Mouse (Mus musculus) thymus, postnatal 4 days (tissue): Measurements from ENCODE around the gene Gm27021.

Source experiments
- DNase-seq: peaks from one replicate; pipeline ENCODE4 v3.0.0; 2021

The Gm27021 gene

GRCm38 (mm10) chr8:120685097-120685496 lies 17.2 kb upstream of the Gm27021 start:
- DNase-seq: no peak

DNA sequence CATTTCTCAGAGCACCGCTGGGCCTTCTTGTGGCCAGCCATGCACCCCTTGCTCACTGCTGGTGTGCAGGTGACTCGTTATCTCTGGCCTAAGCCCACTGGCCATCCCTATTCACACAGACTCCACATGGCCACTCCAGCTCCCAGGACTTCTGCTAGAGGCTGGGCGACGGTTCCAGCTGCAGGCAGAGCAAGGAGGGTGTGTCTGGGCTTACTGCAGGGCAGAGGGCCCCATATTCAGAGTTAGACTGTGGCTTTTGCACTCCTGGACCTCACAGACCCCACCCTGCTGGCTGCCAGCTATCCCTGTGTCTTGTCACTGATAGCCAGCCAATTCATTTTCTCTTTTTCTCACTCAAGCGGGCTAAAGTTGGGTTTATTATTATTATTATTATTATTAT lies 16.2 kb upstream of the Gm27021 start:
- no peak for DNase-seq

DNA sequence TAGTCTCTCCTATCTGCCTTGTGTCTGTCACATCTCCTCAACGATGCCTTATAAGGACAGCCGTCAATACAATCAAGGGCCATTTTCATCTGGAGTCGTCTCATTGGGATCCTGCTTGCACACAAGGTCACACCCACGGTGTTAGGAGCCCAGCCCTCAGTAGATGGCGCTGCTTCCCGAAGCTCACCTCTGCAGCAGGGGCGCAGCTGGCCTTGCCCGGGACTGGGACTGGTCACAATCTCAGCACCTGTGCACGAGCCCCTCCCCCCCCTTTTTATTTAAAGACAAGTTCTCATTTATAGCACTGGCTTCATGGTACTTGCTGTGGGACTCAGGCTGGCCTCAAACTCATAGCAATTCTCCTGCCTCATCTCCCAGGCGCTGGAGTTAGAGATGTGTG lies 15.7 kb upstream of the Gm27021 start:
- DNase-seq: peak; percentile 90

DNA sequence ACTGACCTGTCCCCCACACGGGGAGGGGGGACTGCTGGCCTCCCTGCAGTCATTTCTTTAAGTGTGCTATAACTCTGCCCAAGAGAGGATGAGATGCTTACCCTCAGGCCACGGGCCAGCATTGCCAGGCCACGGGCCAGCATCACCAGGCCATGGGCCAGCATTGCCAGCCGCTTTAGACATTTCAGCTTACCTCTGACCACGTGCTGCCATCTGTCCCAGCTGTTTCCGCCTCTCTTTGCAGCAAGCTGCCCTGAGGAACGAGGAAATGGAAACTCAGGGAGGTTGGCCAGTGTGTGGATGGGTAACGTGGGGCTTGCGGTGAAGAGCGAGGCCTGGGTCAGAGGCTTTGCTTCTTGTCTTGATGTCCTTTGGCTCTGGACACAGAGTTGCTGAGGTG lies 13.2 kb upstream of the Gm27021 start:
- no peak for DNase-seq

DNA sequence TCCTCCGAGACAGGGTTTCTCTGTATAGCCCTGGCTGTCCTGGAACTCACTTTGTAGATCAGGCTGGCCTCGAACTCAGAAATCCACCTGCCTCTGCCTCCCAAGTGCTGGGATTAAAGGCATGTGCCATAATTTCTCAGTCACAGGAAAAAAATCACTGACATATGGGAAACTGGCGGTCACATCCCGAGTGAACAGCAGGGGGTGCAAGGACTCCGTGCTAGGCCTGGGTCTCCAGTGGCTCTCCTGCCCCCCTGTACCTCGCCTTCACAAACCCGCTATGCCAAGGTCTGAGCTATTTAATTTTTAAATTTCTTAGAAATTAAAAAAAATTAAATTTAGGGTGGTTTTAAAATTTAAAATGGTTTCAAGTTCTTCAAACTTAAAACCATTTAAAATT lies 12.5 kb upstream of the Gm27021 start:
- DNase-seq: peak; percentile 84

DNA sequence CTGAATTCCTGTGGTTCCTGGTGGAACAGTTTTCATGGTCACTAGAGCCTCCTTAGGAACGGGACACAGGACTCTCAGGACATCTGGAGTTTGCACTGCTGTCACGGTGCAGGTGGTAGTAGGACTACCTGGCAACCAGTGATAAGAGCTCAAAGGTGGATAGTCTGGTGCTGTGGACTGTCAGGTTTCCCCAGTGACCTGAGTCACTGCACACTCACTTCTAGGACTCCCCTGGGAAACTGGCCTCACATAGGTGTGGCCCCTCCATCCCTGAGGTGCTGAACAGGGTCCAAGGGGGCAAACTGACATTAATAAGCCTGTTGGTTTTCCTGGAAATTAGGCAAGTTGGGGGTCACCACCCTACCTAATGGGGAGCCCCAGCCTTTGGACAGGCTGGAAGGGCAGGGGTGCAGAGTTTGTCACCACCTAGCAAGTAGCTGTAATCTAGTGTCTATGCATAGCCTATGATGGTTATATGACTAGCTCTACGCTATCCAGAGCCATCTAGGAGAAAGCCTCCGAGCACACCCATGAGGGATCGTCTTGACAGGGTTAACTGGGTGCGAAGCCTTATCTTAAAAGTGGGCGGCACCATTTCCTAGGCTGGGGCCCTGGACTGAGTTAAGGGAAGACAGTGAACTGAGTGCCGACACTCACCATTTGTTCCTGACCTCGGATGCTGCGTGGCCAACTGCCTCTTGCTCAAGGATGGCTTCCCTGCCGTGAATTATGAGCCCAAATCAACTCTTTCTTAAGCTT lies 11.9 kb upstream of the Gm27021 start:
- DNase-seq: no peak

DNA sequence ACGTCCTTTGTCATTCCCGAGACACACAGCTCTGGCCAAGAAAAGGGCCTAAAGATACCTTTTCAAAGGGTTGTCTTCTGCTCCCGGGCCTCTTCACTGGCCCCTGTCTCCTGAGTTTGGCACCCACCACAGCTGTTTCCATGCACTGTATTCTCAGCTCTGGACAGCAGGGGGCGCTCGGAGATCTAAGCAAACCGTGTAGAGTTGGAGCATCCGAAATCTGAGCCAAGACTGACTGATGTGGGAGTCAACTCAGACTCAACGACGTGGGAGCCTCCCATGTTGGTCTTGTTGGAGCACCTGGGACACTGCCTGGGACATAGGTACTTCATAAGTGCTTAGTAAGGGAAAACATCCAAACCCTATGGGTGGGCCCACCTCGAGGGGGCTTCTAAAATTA lies 10.6 kb upstream of the Gm27021 start:
- peak; percentile 93 for DNase-seq

DNA sequence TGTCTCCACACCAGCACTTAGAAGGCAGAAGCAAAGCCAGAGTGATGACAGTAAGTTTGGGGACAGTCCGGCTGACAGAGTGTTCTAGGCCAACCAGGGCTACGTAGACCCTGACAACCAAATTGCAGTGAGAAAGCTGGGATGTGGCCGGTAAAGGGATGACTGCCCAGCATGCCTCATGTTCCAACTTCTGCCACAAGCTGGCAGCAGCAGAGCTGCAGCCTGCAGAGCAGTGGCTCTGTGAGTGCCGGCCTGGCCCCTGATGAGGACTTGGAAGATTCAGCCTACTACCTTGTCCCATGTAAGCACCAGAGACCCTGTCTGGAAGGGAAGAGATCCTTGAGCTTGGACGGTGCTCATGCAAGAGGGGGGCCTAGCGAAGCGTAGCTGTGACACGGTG lies 7.8 kb upstream of the Gm27021 start:
- no peak for DNase-seq

DNA sequence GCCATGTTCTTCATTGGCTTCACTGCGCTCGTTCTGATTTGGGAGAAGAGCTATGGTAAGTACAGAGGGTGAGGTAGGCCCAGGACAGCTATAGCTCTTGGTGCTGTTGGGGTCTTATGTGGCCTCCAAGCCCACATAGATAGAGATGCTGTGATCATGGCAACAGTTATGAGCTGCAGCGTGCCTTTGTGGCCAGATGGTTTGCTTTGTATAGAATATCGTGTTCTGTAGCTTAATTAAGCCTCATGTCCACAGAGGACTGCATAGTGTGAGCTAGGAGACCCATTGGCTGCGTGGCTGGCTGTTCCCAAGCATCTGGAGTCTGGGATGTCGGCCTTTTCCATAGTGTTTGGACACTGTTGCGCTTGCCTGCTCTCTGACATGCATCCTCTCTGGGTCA lies 5.4 kb upstream of the Gm27021 start:
- DNase-seq: no peak

DNA sequence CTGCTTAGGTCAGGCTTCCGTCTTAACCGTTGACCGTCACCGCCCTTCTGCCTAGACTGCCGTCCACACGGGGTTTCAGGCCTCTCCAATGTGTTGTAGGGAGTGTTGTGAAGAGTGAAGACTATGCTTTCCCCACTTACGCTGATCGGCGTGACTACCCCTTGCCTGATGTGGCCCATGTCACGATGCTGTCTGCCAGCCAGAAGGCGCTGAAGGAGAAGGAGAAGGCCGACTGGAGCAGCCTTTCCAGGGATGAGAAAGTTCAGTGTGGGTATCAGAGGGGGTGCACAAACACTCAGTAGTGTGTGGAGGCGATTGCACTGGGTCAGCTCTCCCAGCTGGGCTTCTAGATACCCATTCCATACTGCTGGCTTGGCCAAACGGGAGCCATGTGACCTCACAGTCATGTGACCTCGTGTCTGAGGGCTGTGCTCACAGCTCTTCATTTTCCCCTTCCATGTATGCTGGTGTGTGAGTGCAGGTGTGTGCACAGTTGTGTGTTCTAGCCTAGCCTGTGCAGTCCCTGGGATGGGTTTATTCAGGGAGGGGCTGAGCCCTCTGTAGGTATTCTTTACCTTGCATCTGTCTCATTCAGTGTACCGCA lies 4.8 kb upstream of the Gm27021 start:
- no peak for DNase-seq

DNA sequence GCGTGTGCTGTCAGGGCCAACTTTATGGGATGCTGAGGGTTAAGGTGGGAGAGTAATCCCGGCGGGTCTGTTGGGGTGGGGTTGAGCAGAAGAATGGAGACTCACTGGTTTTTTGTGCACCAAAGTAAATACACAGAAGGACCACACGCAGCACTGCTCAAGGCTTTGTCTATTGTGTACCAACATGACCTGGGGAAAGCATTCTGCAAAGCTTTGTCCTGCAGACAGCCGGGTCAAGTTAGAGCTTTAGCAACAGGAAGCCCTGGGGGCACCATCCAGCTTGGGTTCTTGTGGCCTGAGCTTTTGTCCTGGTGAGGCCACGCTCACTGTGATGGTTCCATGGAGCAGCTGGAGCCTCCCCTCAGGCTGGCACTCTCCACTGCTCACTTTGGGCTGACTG lies 3.9 kb upstream of the Gm27021 start:
- DNase-seq: no peak

- DNase-seq: no peak
Measured at GRCm38 (mm10) chr8:120668374-120668905, 561 bp upstream of the Gm27021 start, which contains the start of gene Emc8. TSS of gene Emc8 (minus strand) at chr8:120668573.

DNA sequence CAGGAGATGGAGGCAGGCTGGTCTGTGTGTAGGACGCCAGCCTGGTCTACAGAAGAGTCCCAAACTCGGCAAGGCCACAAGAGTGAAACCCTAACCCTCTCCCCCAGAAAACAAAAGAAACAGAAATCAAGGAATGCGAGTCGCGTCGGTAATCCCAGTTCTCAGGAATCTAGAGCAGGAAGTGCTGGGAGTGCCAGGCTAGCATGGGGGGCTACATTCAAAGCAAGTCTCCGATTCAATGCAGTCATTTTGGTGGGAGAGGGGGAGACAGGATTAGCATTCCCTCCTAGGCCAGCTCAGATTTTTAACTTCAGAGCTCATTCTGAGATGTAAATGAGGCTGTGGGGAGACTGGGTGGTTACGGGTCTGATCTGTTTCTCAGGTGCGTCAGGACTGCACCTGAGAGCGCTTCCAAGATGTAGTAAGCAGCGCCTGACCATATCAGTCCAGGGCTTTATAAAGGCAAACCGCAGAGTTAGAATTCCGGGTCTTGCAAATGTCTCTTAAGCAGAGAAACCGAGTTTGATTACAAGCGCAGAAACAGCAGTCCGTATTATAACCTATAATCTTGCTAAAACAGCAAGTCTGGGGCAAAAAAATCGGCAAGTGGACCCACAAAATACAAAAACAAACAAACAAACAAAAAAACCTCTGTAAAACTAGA lies 940 bp downstream of the Gm27021 start:
- DNase-seq: no peak

DNA sequence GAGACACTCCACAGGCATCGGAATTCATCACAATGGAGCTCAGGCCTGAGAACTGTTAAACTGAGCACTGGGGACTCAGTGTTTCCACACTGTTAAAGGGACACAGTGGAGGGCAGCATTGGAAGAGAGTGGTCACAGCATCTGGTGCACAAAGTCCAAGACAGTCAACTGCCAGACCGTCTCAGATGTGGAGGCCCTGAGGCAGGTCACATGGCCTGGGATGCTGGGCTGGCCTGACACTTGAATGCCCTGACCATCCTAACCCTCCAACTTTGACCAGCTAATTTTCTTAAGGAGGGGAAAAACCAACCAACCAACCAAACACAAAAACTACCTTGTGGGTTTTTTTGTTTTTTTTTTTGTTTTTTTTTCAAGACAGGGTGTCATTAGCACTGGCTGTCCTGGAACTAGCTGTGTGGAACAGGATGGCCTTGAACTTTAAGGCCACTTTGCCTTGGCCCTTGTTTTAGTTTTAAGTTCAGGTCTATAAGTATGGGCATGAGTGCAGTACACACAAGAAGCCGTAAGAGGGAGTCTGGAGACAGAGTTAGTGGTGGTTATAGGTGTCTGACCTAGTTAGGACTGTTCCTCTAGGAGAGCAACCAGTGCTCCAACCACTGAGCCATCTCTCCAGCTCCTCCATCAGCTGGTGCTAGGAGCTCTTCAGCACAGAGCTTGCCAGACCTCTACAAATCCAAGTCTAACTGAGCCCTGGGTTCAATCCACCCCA lies 2.0 kb downstream of the Gm27021 start:
- peak; percentile 57 for DNase-seq

GRCm38 (mm10) chr8:120664566-120664965 lies 3.3 kb downstream of the Gm27021 start:
- DNase-seq: no peak

DNA sequence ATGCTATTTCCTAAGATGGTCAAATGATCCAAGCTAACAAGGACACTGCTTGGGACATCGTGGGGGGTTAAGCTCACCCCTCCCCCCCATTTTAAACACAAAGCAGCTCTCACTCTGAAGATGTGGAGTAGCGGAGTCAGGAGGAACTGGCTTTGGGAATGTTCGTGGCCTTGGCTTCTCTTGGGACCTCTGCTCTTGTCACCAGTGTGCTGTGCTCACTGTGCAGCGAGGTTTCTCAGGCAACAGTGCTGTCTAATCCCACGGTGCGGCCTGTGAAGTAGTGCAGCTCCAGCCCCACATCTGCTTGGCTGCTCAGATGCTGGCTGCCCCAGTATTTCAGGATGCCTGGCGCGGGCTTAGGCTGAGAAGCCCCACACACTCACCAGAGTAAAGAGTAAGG lies 10.5 kb downstream of the Gm27021 start:
- DNase-seq: no peak

DNA sequence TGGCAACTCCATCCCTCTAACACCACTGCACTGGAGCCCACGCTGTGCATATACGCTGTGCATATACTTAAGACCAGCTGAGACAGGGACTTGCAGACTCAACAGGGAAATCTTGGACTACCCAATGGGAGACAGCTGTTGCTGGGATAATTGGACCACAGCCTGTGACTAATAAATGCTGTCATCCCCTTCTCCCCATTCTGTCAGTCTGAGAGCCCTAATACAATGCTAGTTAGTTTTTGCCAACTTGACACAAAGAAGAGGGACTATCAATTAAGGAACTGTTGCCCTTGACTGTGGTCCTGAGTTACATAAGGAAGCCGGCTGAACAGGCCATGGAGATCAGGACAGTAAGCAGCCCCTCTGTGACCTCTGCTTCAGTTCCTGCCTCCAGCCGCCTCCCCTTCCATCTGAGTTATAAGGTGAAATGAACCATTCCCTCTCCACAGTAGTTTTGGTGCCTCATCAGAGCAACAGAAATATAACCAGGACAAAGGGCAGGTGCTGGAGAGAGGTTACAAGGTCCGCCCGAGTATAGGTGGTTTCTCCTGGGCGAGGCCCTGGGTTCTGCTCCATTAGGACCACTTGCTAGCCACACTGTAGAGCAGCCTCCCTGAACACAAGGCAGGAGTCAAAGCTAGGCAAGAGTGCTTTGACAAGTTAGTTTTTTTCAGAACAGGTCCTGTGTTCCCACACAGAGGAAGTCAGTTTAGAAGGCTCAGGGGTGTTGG lies 11.4 kb downstream of the Gm27021 start:
- no peak for DNase-seq

GRCm38 (mm10) chr8:120647532-120647931 lies 20.3 kb downstream of the Gm27021 start, which contains the start of gene 1190005I06Rik:
TSS of gene 1190005I06Rik (minus strand) at chr8:120647632.
- no peak for DNase-seq

- DNase-seq: no peak
Measured at GRCm38 (mm10) chr8:120644663-120645062, 23.2 kb downstream of the Gm27021 start.

GRCm38 (mm10) chr8:120642031-120642662 lies 25.7 kb downstream of the Gm27021 start:
- no peak for DNase-seq

DNA sequence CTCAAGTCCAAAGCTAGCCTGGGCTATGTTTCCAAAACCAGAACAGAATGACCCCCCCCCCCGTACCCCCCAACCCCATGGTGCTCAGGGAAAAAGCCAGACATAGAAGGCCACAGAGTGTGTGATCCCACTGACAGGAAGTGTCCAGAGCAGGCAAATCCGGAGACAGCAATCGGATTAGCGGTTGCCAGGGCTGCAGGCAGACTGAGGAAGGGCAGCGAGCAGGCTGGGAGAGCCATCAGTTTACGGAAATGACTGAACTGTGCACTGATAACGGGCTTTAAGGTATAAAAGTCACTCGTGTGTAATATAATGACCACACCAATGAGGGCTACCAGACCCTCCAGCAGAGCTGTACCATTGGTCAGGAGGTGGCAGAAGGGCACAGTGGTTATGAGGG lies 26.6 kb downstream of the Gm27021 start:
- no peak for DNase-seq

DNA sequence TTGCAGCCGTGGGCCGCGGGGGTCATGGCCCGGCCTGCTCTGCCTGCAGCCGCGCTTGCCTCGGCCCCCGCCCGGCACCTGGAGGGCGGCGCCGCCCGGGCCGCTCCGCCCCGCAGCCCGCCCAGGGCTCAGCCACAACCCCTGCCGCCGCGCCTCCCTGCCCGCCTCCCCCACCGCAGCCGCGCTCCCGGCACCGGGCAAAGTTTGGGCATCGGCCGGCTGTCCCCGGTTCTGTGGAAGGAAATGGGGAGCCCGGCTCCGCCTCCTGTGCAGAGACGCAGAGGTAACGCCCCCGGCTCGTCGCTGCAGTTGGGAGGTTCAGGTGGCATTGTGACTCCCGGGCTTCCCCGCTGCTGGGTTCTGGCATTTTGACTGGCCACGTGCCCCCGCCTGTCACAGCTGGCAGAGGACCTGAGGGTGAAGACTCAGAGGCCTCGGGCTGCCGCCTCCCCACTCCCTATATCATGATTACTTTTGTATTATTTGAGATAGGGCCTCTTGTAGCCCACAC lies 33.5 kb downstream of the Gm27021 start:
- DNase-seq: peak; percentile 80
